Mouse (Mus musculus): ENCODE results near the gene Pigq.
A peak's percentile ranks its signal among the peaks of the same experiment; 100 is the strongest.

The Pigq gene

GRCm38 (mm10) chr17:25919144-25919785 lies 25.5 kb downstream of the Pigq start, which contains the start of gene Rab40c:
Gene Rab40c (minus strand): TSS chr17:25919727.
- Histone ChIP-seq H3K27me3 (ENCODE audit: control insufficient read depth, insufficient read depth, low read length, poor library complexity, severe bottlenecking) (no peaks in the 10 kb centered on the region), H3K36me3 (ENCODE audit: control insufficient read depth, insufficient read depth, low read length, poor library complexity, severe bottlenecking) (no peaks in the 10 kb centered on the region)
- DNase-seq (ENCODE audit: low read depth, low spot score): no peak

DNA sequence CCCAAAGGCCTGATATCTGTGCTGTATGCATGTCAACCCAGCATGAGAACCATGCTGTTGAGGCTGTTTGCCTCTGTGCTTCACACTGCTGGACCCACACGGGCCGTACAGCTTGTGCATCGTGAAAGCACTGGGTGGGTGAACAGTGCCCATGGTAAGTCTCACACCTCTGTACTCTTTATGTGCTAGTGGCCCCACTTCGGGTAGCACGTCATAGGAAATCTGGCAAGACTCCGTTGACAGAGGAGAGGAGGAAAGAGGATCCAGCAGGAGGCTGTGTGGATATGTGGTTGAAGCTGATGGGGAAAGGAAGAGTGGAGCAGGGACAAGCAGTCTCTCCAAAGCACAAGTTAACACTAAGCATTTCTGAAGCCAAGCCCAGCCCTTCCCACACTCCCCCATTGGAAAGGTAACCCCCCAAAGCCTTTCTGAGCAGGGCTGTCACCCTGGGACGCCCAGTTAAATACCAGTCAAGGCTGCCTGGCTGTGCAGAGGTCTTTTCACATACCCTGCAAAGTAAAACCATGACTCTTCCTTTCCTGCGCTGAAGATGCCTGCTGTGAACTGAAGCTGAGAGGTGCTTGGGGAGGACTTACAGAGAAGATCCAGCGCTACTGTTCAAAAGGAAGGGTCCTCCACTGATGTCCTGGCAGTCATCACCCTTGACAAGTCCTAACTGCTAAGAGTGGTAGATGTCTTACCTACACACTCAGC lies 26.5 kb downstream of the Pigq start:
- DNase-seq (ENCODE audit: low read depth, low spot score): no peak
- Histone ChIP-seq H3K27me3 (ENCODE audit: control insufficient read depth, insufficient read depth, low read length, poor library complexity, severe bottlenecking) (no peaks in the 10 kb centered on the region), H3K36me3 (ENCODE audit: control insufficient read depth, insufficient read depth, low read length, poor library complexity, severe bottlenecking) (no peaks in the 10 kb centered on the region; the same call in 1 of the 2 replicates)

DNA sequence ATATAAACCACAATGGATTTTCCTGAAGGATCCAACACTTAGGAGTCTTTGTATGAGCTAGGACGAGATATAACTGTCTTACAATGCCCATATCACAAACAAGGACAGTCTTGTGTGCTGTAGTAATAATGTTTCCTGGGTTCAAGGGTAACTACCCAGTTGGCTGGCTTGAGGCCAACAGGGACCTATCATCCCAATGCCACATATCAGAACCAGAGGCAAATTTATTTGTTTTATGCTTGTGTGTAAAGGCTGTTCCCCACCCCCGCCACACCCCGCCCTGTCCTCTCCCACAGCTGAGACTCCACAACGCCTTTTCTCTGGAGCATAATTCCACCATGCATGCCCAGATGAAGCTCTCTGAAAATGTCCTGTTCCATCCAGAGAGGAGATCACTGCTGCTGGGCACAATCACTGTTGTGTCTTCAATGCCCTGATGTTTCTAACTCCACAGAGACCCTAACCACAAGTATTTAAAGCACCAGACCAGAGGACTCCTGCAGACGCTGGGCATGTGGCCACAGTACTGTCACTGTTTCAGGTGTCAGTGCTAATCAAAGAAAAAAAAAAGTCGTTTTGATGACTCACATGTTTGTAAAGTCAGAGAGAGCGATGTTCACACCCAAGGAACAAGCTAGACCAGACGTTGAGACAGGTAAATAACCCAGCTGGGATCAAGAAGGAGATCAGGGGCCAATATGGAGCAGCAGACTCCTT lies 27.6 kb downstream of the Pigq start:
- no peak for DNase-seq (ENCODE audit: low read depth, low spot score)
- no peaks in the 10 kb centered on the region for H3K27me3 ChIP-seq (ENCODE audit: control insufficient read depth, insufficient read depth, low read length, poor library complexity, severe bottlenecking)

GRCm38 (mm10) chr17:25914295-25914694 lies 30.4 kb downstream of the Pigq start:
- no peaks in the 10 kb centered on the region; the same call in none of the 2 replicates for H3K36me3 ChIP-seq (ENCODE audit: control insufficient read depth, insufficient read depth, low read length, poor library complexity, severe bottlenecking)
- no peak for DNase-seq (ENCODE audit: low read depth, low spot score)
- H3K27me3 ChIP-seq (ENCODE audit: control insufficient read depth, insufficient read depth, low read length, poor library complexity, severe bottlenecking): no peaks in the 10 kb centered on the region

More for the DNA sequence above, 27.6 kb downstream of the Pigq start:
- no peaks in the 10 kb centered on the region; the same call in 1 of the 2 replicates for H3K36me3 ChIP-seq (ENCODE audit: control insufficient read depth, insufficient read depth, low read length, poor library complexity, severe bottlenecking)

DNA sequence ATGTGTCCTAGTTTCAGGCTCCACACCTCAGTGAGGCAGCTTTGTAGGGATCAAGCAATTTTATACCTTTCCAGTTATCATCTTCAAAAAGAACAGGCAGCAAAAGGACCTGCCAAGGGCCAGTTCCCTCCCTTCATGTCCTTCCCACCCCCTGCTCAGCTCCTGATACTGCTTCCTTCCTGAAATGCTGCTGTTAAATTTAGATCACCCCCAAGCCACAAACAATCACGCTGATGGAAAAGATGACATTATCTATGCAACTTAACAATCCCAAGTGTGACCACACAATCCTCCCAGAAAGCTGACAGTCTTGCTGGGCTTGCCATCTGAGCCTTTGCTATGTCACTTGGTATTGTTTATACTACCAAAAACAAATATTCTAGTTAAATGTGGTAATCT lies 30.9 kb downstream of the Pigq start:
- DNase-seq (ENCODE audit: low read depth, low spot score): no peak
- Histone ChIP-seq H3K36me3 (ENCODE audit: control insufficient read depth, insufficient read depth, low read length, poor library complexity, severe bottlenecking) (no peaks in the 10 kb centered on the region; the same call in none of the 2 replicates), H3K27me3 (ENCODE audit: control insufficient read depth, insufficient read depth, low read length, poor library complexity, severe bottlenecking) (no peaks in the 10 kb centered on the region)

GRCm38 (mm10) chr17:25913186-25913876 lies 31.4 kb downstream of the Pigq start:
- no peak for DNase-seq (ENCODE audit: low read depth, low spot score)
- H3K36me3 ChIP-seq (ENCODE audit: control insufficient read depth, insufficient read depth, low read length, poor library complexity, severe bottlenecking): no peaks in the 10 kb centered on the region; the same call in none of the 2 replicates
- no peaks in the 10 kb centered on the region for H3K27me3 ChIP-seq (ENCODE audit: control insufficient read depth, insufficient read depth, low read length, poor library complexity, severe bottlenecking)

DNA sequence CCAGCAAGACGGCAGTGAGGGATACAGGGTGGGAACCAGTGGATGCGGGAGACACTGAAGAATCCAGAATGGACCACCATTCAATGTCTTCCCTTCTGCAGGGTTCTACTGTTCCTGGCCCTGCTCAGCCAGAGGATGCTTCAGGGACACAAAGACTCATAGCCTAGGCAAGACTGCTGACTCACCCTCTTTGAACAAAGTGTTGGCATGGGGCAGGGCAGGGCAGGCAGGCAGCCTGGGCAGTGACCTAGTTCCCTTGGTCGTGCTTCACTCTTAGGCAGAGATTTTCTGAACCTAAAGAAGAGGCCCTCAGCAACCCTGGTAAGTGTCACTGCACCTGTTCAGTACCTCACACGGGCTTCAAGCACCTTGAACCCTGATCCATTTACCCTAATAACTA lies 32.9 kb downstream of the Pigq start:
- Histone ChIP-seq H3K27me3 (ENCODE audit: control insufficient read depth, insufficient read depth, low read length, poor library complexity, severe bottlenecking) (no peaks in the 10 kb centered on the region), H3K36me3 (ENCODE audit: control insufficient read depth, insufficient read depth, low read length, poor library complexity, severe bottlenecking) (no peaks in the 10 kb centered on the region; the same call in none of the 2 replicates)
- DNase-seq (ENCODE audit: low read depth, low spot score): no peak

DNA sequence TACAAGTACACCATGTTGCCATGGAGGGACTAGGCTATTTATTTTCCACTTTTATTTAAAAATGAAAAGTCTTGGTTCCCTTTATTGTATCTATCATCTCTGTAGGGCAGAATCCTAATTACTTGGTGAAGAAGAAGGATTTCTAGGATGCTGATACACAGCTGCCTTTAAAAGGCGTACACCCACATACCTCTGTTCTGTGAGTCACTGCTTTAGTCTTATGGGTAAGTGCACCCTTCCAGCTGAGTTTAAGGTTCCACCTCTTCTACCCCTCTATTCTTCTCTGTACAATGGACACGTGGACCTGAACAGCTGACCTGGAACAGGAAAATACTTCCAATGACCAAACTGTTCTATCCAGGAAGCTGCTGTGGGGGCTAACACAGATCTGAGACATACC lies 37.1 kb downstream of the Pigq start:
- Histone ChIP-seq H3K27me3 (ENCODE audit: control insufficient read depth, insufficient read depth, low read length, poor library complexity, severe bottlenecking) (no peaks in the 10 kb centered on the region), H3K36me3 (ENCODE audit: control insufficient read depth, insufficient read depth, low read length, poor library complexity, severe bottlenecking) (no peaks in the 10 kb centered on the region; the same call in 1 of the 2 replicates)
- no peak for DNase-seq (ENCODE audit: low read depth, low spot score)

GRCm38 (mm10) chr17:25903061-25903460 lies 41.7 kb downstream of the Pigq start:
- no peaks in the 10 kb centered on the region for H3K27me3 ChIP-seq (ENCODE audit: control insufficient read depth, insufficient read depth, low read length, poor library complexity, severe bottlenecking)
- peak; percentile 59 for DNase-seq (ENCODE audit: low read depth, low spot score)
- no peaks in the 10 kb centered on the region; the same call in 1 of the 2 replicates for H3K36me3 ChIP-seq (ENCODE audit: control insufficient read depth, insufficient read depth, low read length, poor library complexity, severe bottlenecking)

- Histone ChIP-seq H3K27me3 (ENCODE audit: control insufficient read depth, insufficient read depth, low read length, poor library complexity, severe bottlenecking) (no peaks in the 10 kb centered on the region), H3K36me3 (ENCODE audit: control insufficient read depth, insufficient read depth, low read length, poor library complexity, severe bottlenecking) (no peaks in the 10 kb centered on the region; the same call in 1 of the 2 replicates)
- no peak for DNase-seq (ENCODE audit: low read depth, low spot score)
These were observed 44.5 kb downstream of the Pigq start for GRCm38 (mm10) chr17:25900193-25900592.

DNA sequence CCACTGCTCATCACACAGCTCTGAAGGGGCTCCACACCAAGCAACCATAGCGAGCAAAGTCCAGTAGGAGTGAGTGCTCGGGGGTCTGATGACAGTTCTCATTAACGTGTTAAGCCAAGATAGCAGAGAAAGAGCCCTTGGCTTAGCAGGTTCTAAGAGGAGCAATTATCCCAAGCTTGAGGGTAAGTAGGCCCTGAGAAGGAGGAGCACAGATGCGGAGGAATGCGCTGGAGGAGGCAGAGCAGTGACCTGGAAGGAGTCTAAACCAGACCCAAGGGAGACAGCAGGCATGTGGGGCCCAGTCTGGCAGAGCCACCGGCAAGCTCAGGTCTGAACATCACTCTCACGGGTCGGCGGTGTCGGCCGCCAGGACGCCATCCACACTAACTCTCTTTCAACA lies 48.8 kb downstream of the Pigq start:
- Histone ChIP-seq H3K36me3 (ENCODE audit: control insufficient read depth, insufficient read depth, low read length, poor library complexity, severe bottlenecking) (no peaks in the 10 kb centered on the region; the same call in 1 of the 2 replicates), H3K27me3 (ENCODE audit: control insufficient read depth, insufficient read depth, low read length, poor library complexity, severe bottlenecking) (no peaks in the 10 kb centered on the region)
- DNase-seq (ENCODE audit: low read depth, low spot score): no peak

DNA sequence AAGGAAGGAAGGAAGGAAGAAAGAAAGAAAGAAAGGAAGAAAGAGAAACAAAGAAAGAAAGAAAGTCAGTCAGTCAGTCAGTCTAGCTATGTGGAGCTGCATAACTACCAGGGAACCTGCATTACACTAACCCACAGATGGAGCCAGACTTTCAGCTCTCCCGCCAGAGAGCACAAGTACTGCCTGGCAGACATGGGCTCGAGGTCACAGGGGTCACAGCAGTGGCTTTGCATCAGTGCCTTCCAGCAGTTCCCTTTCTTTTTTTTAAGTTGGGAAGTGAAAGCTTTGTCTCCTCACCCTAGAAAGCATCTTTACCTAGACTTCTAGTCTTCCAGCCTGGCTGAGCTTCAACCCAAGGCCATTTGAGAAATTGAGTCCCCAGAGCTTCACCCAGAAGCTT lies 49.3 kb downstream of the Pigq start:
- DNase-seq (ENCODE audit: low read depth, low spot score): peak; percentile 28
- Histone ChIP-seq H3K27me3 (ENCODE audit: control insufficient read depth, insufficient read depth, low read length, poor library complexity, severe bottlenecking) (no peaks in the 10 kb centered on the region), H3K36me3 (ENCODE audit: control insufficient read depth, insufficient read depth, low read length, poor library complexity, severe bottlenecking) (no peaks in the 10 kb centered on the region; the same call in 1 of the 2 replicates)

DNA sequence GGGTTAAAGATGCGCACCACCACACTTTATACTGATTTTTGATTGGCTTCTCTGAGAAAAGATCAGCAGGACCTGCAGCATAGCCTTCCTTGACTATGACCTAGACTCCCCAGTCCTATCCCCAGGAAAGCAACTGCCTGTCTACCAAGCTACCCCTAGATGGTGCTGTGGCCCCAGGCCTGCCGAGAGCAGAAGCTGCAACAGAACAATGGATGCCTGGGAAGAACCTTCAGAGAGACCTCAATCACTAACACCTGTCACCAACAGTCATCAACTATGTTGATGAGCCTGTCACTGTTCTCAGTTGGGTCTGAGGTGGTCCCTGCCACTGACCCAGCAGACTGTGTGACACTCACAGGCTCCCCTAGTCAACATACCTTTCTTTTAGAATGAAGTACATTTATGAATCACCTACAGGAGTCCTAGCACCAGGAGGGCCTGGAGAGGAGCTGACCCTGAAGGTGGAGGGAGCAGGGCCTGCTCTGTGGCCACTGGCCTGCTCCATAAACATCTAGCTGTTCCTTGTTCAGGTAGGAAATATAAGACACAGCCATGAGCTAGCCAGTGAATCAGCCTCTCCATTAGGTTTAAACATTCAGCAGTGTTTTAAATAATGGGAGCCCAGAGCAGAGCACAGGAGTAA lies 50.6 kb downstream of the Pigq start:
- no peaks in the 10 kb centered on the region for H3K27me3 ChIP-seq (ENCODE audit: control insufficient read depth, insufficient read depth, low read length, poor library complexity, severe bottlenecking)
- DNase-seq (ENCODE audit: low read depth, low spot score): peak; percentile 86

GRCm38 (mm10) chr17:25888837-25889236 lies 55.9 kb downstream of the Pigq start:
- no peak for DNase-seq (ENCODE audit: low read depth, low spot score)
- no peaks in the 10 kb centered on the region; the same call in none of the 2 replicates for H3K36me3 ChIP-seq (ENCODE audit: control insufficient read depth, insufficient read depth, low read length, poor library complexity, severe bottlenecking)
- H3K27me3 ChIP-seq (ENCODE audit: control insufficient read depth, insufficient read depth, low read length, poor library complexity, severe bottlenecking): no peaks in the 10 kb centered on the region

More for the DNA sequence above, 50.6 kb downstream of the Pigq start:
- H3K36me3 ChIP-seq (ENCODE audit: control insufficient read depth, insufficient read depth, low read length, poor library complexity, severe bottlenecking): no peaks in the 10 kb centered on the region

Measured in splenic B cell, adult 2 months (primary cell).